Mouse (Mus musculus) heart, embryonic 11.5 days (tissue): ENCODE measurements around the gene Ddx1. TPM values are rescaled to one million over a fixed set of nuclear protein-coding genes. Genes with fewer than 3 reads are reported as not detected.

Source experiments
- ATAC-seq: fragments of 200-750 bp; cut with Nextera tagmentation; replicated peaks from 2 replicates; pipeline ENCODE4 v1.8.0; 2017; ENCODE audit warnings: moderate library complexity; ENCODE audit not compliant: insufficient number of reproducible peaks, low FRiP score, low TSS enrichment
- H3K27ac ChIP-seq: fragments of 300-500 bp; sonication (generic); 2 replicates; pipeline ENCODE4 v1.5.1; 2014; ENCODE audit warnings: mild to moderate bottlenecking, low read depth, low read length
- H3K27me3 ChIP-seq: fragments of 300-500 bp; sonication (generic); 2 replicates; pipeline ENCODE4 v1.6.1; 2014; ENCODE audit warnings: mild to moderate bottlenecking, low read length, mixed read lengths; ENCODE audit not compliant: control insufficient read depth, insufficient read depth
- H3K36me3 ChIP-seq: fragments of 300-500 bp; sonication (generic); 2 replicates; pipeline ENCODE4 v1.6.1; 2014; ENCODE audit warnings: mild to moderate bottlenecking, low read length, moderate library complexity, mixed read lengths; ENCODE audit not compliant: control insufficient read depth, insufficient read depth
- H3K4me1 ChIP-seq: fragments of 300-500 bp; sonication (generic); 2 replicates; pipeline ENCODE4 v1.6.1; 2014; ENCODE audit warnings: low read length; ENCODE audit not compliant: control insufficient read depth, insufficient read depth
- H3K4me2 ChIP-seq: fragments of 300-500 bp; sonication (generic); 2 replicates; pipeline ENCODE4 v1.6.1; 2014; ENCODE audit warnings: mild to moderate bottlenecking, moderate library complexity
- H3K4me3 ChIP-seq: fragments of 300-500 bp; sonication (generic); 2 replicates; pipeline ENCODE4 v1.5.1; 2014; ENCODE audit warnings: low read depth, low read length
- H3K9ac ChIP-seq: fragments of 300-500 bp; sonication (generic); 2 replicates; pipeline ENCODE4 v1.6.1; 2014; ENCODE audit warnings: mild to moderate bottlenecking, low read depth, low read length, moderate library complexity
- H3K9me3 ChIP-seq: fragments of 300-500 bp; sonication (generic); replicated peaks from 2 replicates; pipeline ENCODE4 v1.6.1; 2016; ENCODE audit warnings: low read length; ENCODE audit not compliant: control insufficient read depth
- WGBS: fragments of 180-500 bp; shearing (Covaris S2); extraction: QIAGEN DNeasy Blood & Tissue Kit; methylation state at CpG from one replicate; pipeline ENCODE4 v1.1.7; 2014; ENCODE audit not compliant: insufficient replicate concordance; 5-methylcytosine and 5-hydroxymethylcytosine counted together
- polyA plus RNA-seq: library from polyadenylated mRNA; unstranded; fragments of >200 nt; fragmentation: Nextera tagmentation; extraction: Ambion mirVana; gene quantifications from 2 replicates; pipeline ENCODE4 v1.2.1, GENCODE M21; 2014

The Ddx1 gene
- 113 and 140 TPM in 2 replicates for polyA plus RNA-seq

- peak within 1 kb of the TSS; percentile 76 for H3K4me3 ChIP-seq
- H3K9ac ChIP-seq: peak within 1 kb of the TSS; percentile 97
- H3K4me2 ChIP-seq: peak within 1 kb of the TSS; percentile 68
- ATAC-seq: peak; percentile 81
- H3K4me1 ChIP-seq: 0 out of 2 replicates have a peak, but pooled peaks cover 4% of the 10 kb centered on the region
- peaks cover 3% of the 10 kb centered on the region; the same call in 1 of the 2 replicates for H3K36me3 ChIP-seq
- H3K9me3 ChIP-seq: no peaks in the 10 kb centered on the region
- no peaks in the 10 kb centered on the region for H3K27me3 ChIP-seq
- H3K27ac ChIP-seq: peak within 1 kb of the TSS; percentile 79
- 3% methylated on average over 56 of the region's 59 CpGs for WGBS
Observed at GRCm38 (mm10) chr12:13248691-13249572, at the start of gene Ddx1. Gene Ddx1 (minus strand): TSS chr12:13249213.

DNA sequence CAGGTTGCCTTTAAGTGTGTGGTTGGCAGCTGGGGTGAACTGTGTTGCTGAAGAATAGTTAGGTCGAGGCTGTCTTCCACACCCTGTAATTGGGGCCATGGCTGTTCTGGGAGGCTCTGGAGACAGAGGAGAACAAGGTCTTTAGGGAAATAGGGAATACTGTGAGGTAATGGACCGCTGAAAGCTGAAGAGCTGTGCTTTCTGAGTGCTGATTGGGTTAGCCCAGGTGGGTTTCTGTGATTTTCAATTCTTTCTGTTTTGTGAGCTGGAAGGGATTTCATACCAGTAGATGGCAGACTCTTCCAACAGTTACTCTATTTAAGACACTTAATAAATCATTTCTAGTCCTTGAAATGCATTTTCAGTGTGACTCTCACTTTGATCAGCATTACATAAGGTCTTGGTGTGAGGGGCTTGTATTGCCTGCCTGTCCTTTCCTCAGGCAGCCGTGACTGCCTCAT is 44.4 kb upstream of the Ddx1 start:
- no peak for ATAC-seq
- 70% methylated on average over 3 of the region's 3 CpGs for WGBS

DNA sequence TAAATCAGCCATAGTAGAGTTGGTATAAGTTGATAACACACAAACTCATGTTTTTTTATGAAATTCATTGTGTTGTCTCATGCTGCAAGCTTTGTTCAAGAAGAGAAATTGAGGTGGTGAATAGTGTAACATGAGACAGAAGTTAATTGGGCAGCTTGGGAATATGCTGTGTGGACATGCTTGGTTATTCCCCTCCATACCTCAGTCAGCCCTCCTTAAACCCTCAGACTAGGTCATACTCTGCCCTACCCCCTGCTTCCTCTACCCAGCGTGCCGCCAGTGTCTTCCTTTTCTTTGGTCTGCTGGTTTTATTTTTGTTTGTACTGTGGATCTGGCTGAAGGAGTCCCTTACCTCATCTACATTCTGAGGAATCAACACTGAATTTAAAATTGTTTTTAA is 42.4 kb upstream of the Ddx1 start:
- H3K27ac ChIP-seq: no peak overlapping the region
- no peak overlapping the region for H3K4me2 ChIP-seq
- no peak overlapping the region for H3K9ac ChIP-seq
- H3K36me3 ChIP-seq: no peaks in the 10 kb centered on the region
- H3K4me1 ChIP-seq: no peaks in the 10 kb centered on the region
- H3K4me3 ChIP-seq: no peak overlapping the region
- ATAC-seq: no peak
- H3K27me3 ChIP-seq: no peaks in the 10 kb centered on the region
- H3K9me3 ChIP-seq: no peaks in the 10 kb centered on the region
- 80% methylated on average over 2 of the region's 2 CpGs for WGBS

More for the DNA sequence above, 44.4 kb upstream of the Ddx1 start:
- Histone ChIP-seq H3K27ac (no peak overlapping the region), H3K36me3 (no peaks in the 10 kb centered on the region; the same call in 1 of the 2 replicates), H3K9ac (no peak overlapping the region), H3K4me3 (no peak overlapping the region), H3K4me1 (no peaks in the 10 kb centered on the region), H3K4me2 (no peak overlapping the region), H3K9me3 (no peaks in the 10 kb centered on the region), H3K27me3 (no peaks in the 10 kb centered on the region)

DNA sequence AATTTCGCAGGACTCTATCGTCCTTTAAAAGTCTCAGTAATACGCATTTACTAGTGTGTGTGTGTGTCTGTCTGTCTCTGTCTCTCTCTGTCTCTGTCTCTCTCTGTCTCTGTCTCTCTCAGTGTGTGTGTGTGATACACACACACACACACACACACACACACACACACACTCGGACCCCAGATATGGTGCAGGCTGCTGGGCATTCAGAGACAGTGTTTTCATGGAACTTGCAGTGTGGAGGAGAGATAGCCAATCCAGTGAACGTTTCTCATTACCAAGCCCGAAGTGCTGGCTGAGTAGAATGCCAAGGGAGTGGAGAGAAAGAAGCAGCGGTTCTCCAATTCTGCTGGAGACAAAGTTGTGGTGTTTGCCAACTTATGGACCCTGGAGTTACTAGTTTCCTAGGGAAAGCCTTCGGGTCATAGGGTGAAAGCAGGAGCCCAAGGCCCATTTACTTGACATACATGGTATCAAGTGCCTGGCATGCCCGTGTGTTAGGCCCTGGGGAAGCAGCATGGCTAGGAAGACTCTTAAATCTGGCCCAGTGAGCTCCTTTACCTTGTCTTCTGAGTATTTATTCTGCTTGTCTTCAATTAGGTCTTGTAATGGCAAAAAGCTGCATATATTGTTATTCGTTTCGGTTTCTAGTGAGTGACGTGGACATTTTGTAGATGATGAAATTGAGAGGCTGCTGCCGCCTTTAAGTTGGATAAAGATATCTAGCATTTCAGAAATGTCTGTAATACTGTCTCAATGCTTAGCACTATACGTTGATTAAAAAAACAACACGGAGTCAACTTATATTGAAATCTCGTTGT is 20.8 kb upstream of the Ddx1 start:
- Histone ChIP-seq H3K9ac (peak overlapping the region; percentile 80), H3K9me3 (no peaks in the 10 kb centered on the region), H3K27ac (no peak overlapping the region), H3K4me2 (peak overlapping the region; percentile 79), H3K27me3 (no peaks in the 10 kb centered on the region), H3K4me3 (peak overlapping the region; percentile 88), H3K4me1 (0 out of 2 replicates have a peak, but pooled peaks cover 3% of the 10 kb centered on the region), H3K36me3 (no peaks in the 10 kb centered on the region)
- WGBS: 46% methylated on average over 16 of the region's 16 CpGs
- ATAC-seq: no peak

- ATAC-seq: peak; percentile 84
- no peaks in the 10 kb centered on the region for H3K9me3 ChIP-seq
- H3K27me3 ChIP-seq: no peaks in the 10 kb centered on the region
- peak within 1 kb of the TSS; percentile 79 for H3K4me2 ChIP-seq
- H3K27ac ChIP-seq: no peak within 1 kb of the TSS
- peak within 1 kb of the TSS; percentile 80 for H3K9ac ChIP-seq
- H3K4me3 ChIP-seq: peak within 1 kb of the TSS; percentile 88
- no peaks in the 10 kb centered on the region for H3K36me3 ChIP-seq
- H3K4me1 ChIP-seq: 0 out of 2 replicates have a peak, but pooled peaks cover 3% of the 10 kb centered on the region
- 4% methylated on average over 38 of the region's 38 CpGs for WGBS
Observed at GRCm38 (mm10) chr12:13268826-13269449, 19.9 kb upstream of the Ddx1 start, which contains the start of gene Nbas. Gene Nbas (plus strand): TSS chr12:13269133.

DNA sequence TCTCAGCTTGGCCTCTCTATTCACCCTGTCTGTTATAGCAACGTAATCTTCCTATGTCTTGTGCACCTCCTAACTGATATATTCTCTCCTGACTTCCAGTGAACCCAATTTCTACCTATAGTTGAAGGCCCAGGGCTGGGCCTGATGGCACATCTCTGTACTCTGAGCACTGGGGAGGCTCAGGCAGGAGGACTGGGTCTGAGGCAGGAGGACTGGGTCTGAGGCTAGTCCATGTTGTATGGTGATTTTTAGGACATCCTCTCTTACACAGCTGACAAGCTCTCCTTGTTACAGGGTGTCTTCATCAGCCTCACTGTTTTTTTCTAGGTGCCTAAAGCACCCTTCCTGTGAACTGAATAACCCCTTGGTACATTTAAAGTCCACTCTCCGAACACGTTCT is 19.4 kb upstream of the Ddx1 start:
- H3K4me2 ChIP-seq: peak overlapping the region; percentile 79
- H3K9ac ChIP-seq: peak overlapping the region; percentile 80
- 48% methylated on average over 3 of the region's 3 CpGs for WGBS

DNA sequence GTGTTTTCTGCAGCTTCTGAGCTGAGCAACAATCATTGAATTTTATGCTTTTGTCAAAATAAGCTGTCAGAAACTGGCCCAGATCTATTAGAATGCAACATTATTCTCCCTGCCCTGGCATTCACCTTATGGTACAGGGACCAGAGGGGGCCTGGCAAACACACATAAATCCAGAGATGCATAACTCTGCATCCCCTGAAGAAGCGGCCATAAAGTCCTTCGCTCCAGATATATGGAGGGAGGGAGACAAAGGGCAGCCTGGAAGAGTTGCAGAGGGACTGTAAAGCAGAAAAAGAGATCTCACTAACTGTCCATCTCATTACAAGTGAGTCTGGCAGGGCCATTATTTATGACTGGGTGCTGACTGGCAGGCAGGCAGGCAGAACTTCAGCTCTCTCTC is 6.7 kb upstream of the Ddx1 start:
- Histone ChIP-seq H3K4me1 (no peaks in the 10 kb centered on the region), H3K36me3 (no peaks in the 10 kb centered on the region), H3K9ac (no peak overlapping the region), H3K27ac (no peak overlapping the region), H3K4me3 (no peak overlapping the region), H3K27me3 (no peaks in the 10 kb centered on the region), H3K4me2 (no peak overlapping the region), H3K9me3 (no peaks in the 10 kb centered on the region)
- WGBS: 69% methylated on average over 2 of the region's 2 CpGs
- ATAC-seq: no peak

More for the DNA sequence above, 19.4 kb upstream of the Ddx1 start:
- H3K4me1 ChIP-seq: 0 out of 2 replicates have a peak, but pooled peaks cover 3% of the 10 kb centered on the region
- no peak; the same call in 1 of the 2 replicates for ATAC-seq
- no peak overlapping the region for H3K27ac ChIP-seq
- no peaks in the 10 kb centered on the region for H3K36me3 ChIP-seq
- no peaks in the 10 kb centered on the region for H3K9me3 ChIP-seq
- H3K27me3 ChIP-seq: no peaks in the 10 kb centered on the region
- H3K4me3 ChIP-seq: peak overlapping the region; percentile 88

DNA sequence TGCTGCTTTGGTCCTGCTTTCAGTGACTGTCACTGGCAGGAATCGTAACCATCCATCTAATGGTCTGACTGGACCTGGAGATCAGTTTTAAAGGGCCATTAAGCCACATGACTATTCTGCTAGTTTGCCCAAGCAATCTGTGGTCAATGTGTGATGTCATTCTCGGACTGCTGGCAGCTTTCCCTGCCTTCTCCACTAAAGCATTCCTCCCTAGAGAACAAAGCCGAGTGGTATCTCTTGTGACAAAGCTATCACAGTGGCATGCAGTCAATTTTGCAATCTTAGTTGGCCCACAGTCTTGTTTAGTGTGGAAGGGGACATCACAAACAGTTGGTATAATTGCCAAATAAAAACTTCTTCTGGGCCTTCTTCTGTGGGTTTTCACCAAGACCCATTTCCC is 6.1 kb upstream of the Ddx1 start:
- Histone ChIP-seq H3K4me2 (peak overlapping the region; percentile 17; the same call in 1 of the 2 replicates), H3K4me3 (no peak overlapping the region), H3K9me3 (no peaks in the 10 kb centered on the region), H3K36me3 (no peaks in the 10 kb centered on the region), H3K27me3 (no peaks in the 10 kb centered on the region), H3K9ac (no peak overlapping the region), H3K4me1 (no peaks in the 10 kb centered on the region), H3K27ac (no peak overlapping the region)
- no peak for ATAC-seq
- WGBS: 28% methylated on average over 3 of the region's 3 CpGs
